Mouse (Mus musculus) heart, embryonic 15.5 days (tissue): ENCODE measurements around the gene Calr4. TPM values are rescaled to one million over a fixed set of nuclear protein-coding genes. Genes with fewer than 3 reads are reported as not detected.

Experiments used
- ATAC-seq: fragments of 200-750 bp; cut with Nextera tagmentation; replicated peaks from 2 replicates; pipeline ENCODE4 v1.8.0; 2017; ENCODE audit warnings: low read depth, moderate TSS enrichment; ENCODE audit not compliant: insufficient number of reproducible peaks, insufficient read depth, low FRiP score
- H3K27ac ChIP-seq: fragments of 300-500 bp; sonication (generic); 2 replicates; pipeline ENCODE4 v1.5.1; 2015; ENCODE audit warnings: mild to moderate bottlenecking, inconsistent platforms
- H3K27me3 ChIP-seq: fragments of 300-500 bp; sonication (generic); 2 replicates; pipeline ENCODE4 v1.6.1; 2015; ENCODE audit warnings: inconsistent platforms
- H3K36me3 ChIP-seq: fragments of 300-500 bp; sonication (generic); 2 replicates; pipeline ENCODE4 v1.6.1; 2015; ENCODE audit warnings: mild to moderate bottlenecking, inconsistent platforms
- H3K4me1 ChIP-seq: fragments of 300-500 bp; sonication (generic); replicated peaks from 2 replicates; pipeline ENCODE4 v1.6.1; 2015; ENCODE audit warnings: inconsistent platforms
- H3K4me2 ChIP-seq: fragments of 300-500 bp; sonication (generic); 2 replicates; pipeline ENCODE4 v1.6.1; 2015; ENCODE audit warnings: inconsistent platforms, mild to moderate bottlenecking, moderate library complexity
- H3K4me3 ChIP-seq: fragments of 300-500 bp; sonication (generic); 2 replicates; pipeline ENCODE4 v1.5.1; 2015; ENCODE audit warnings: mild to moderate bottlenecking, inconsistent platforms
- H3K9ac ChIP-seq: fragments of 300-500 bp; sonication (generic); 2 replicates; pipeline ENCODE4 v1.6.1; 2015; ENCODE audit warnings: mild to moderate bottlenecking, inconsistent platforms
- H3K9me3 ChIP-seq: fragments of 300-500 bp; sonication (generic); replicated peaks from 2 replicates; pipeline ENCODE4 v1.6.1; 2016; ENCODE audit warnings: inconsistent platforms
- WGBS: fragments of 180-500 bp; shearing (Covaris S2); methylation state at CpG from one replicate; pipeline ENCODE4 v1.1.7; 2015; ENCODE audit warnings: mixed read lengths; 5-methylcytosine and 5-hydroxymethylcytosine counted together
- polyA plus RNA-seq: library from polyadenylated mRNA; unstranded; fragments of >200 nt; fragmentation: Nextera tagmentation; extraction: Ambion mirVana; gene quantifications from 2 replicates; pipeline ENCODE4 v1.2.1, GENCODE M21; 2015

Calr4 gene
- polyA plus RNA-seq, 1 experiment from 2014 or later, result 0.11 TPM

- Histone ChIP-seq H3K9me3 (no peaks in the 10 kb centered on the region), H3K27me3 (no peaks in the 10 kb centered on the region), H3K4me2 (no peak overlapping the region), H3K4me3 (no peak overlapping the region), H3K36me3 (no peaks in the 10 kb centered on the region), H3K4me1 (no peaks in the 10 kb centered on the region), H3K27ac (no peak overlapping the region), H3K9ac (no peak overlapping the region)
- ATAC-seq, result no peak
- 74% methylated on average over 4 of the region's 4 CpGs for WGBS
These were observed 23.4 kb upstream of the Calr4 start for GRCm38 (mm10) chr4:109210881-109211280.

GRCm38 (mm10) chr4:109213986-109214385, 20.3 kb upstream of the Calr4 start:
- H3K4me1 ChIP-seq, result no peaks in the 10 kb centered on the region
- no peak overlapping the region for H3K4me2 ChIP-seq
- no peak overlapping the region for H3K4me3 ChIP-seq
- no peaks in the 10 kb centered on the region for H3K27me3 ChIP-seq
- 75% methylated on average over 3 of the region's 3 CpGs for WGBS
- H3K9me3 ChIP-seq, result no peaks in the 10 kb centered on the region
- no peak overlapping the region for H3K27ac ChIP-seq
- no peak overlapping the region for H3K9ac ChIP-seq
- no peak for ATAC-seq
- H3K36me3 ChIP-seq, result no peaks in the 10 kb centered on the region

- Histone ChIP-seq H3K4me1 (no peaks in the 10 kb centered on the region), H3K27ac (no peak overlapping the region), H3K9ac (no peak overlapping the region), H3K4me3 (no peak overlapping the region), H3K36me3 (no peaks in the 10 kb centered on the region), H3K27me3 (no peaks in the 10 kb centered on the region), H3K9me3 (no peaks in the 10 kb centered on the region), H3K4me2 (no peak overlapping the region)
- WGBS, result 80% methylated on average over 7 of the region's 7 CpGs
- no peak for ATAC-seq
These were observed 16.3 kb upstream of the Calr4 start for GRCm38 (mm10) chr4:109218008-109218407.

GRCm38 (mm10) chr4:109220441-109220940, 13.8 kb upstream of the Calr4 start:
- Histone ChIP-seq H3K9me3 (no peaks in the 10 kb centered on the region), H3K4me1 (peaks cover 10% of the 10 kb centered on the region), H3K9ac (no peak overlapping the region), H3K4me2 (no peak overlapping the region), H3K27me3 (no peaks in the 10 kb centered on the region), H3K36me3 (no peaks in the 10 kb centered on the region), H3K4me3 (no peak overlapping the region), H3K27ac (no peak overlapping the region)
- WGBS, result 54% methylated on average over 14 of the region's 14 CpGs
- ATAC-seq, result no peak

- H3K4me3 ChIP-seq, result no peak overlapping the region
- no peak overlapping the region for H3K9ac ChIP-seq
- WGBS, result 47% methylated on average over 3 of the region's 3 CpGs
These were observed 12.3 kb upstream of the Calr4 start for GRCm38 (mm10) chr4:109222001-109222400.

GRCm38 (mm10) chr4:109224762-109225552, 9.3 kb upstream of the Calr4 start:
- H3K4me1 ChIP-seq, result peaks cover 16% of the 10 kb centered on the region
- WGBS, result 51% methylated on average over 13 of the region's 13 CpGs
- no peaks in the 10 kb centered on the region for H3K36me3 ChIP-seq
- H3K4me3 ChIP-seq, result no peak overlapping the region
- H3K27ac ChIP-seq, result peak overlapping the region; percentile 66
- peak; percentile 78 for ATAC-seq
- no peak overlapping the region for H3K9ac ChIP-seq
- H3K27me3 ChIP-seq, result no peaks in the 10 kb centered on the region
- no peak overlapping the region for H3K4me2 ChIP-seq
- H3K9me3 ChIP-seq, result no peaks in the 10 kb centered on the region

More at GRCm38 (mm10) chr4:109222001-109222400, 12.3 kb upstream of the Calr4 start:
- Histone ChIP-seq H3K27me3 (no peaks in the 10 kb centered on the region), H3K27ac (no peak overlapping the region), H3K9me3 (no peaks in the 10 kb centered on the region), H3K4me1 (peaks cover 16% of the 10 kb centered on the region), H3K36me3 (no peaks in the 10 kb centered on the region), H3K4me2 (no peak overlapping the region)
- no peak for ATAC-seq

GRCm38 (mm10) chr4:109225606-109226005, 8.7 kb upstream of the Calr4 start:
- no peaks in the 10 kb centered on the region for H3K36me3 ChIP-seq
- H3K27me3 ChIP-seq, result no peaks in the 10 kb centered on the region
- no peak overlapping the region for H3K9ac ChIP-seq
- WGBS, result 61% methylated on average over 6 of the region's 6 CpGs
- ATAC-seq, result peak; percentile 40; the same call in 1 of the 2 replicates
- H3K4me1 ChIP-seq, result peaks cover 16% of the 10 kb centered on the region
- no peaks in the 10 kb centered on the region for H3K9me3 ChIP-seq
- no peak overlapping the region for H3K4me3 ChIP-seq
- H3K4me2 ChIP-seq, result no peak overlapping the region
- peak overlapping the region; percentile 66 for H3K27ac ChIP-seq

- peak overlapping the region; percentile 11; the same call in 1 of the 2 replicates for H3K27ac ChIP-seq
- H3K4me3 ChIP-seq, result no peak overlapping the region
- 48% methylated on average over 5 of the region's 5 CpGs for WGBS
- peaks cover 16% of the 10 kb centered on the region for H3K4me1 ChIP-seq
- ATAC-seq, result no peak
- no peak overlapping the region for H3K9ac ChIP-seq
- H3K27me3 ChIP-seq, result no peaks in the 10 kb centered on the region
- H3K36me3 ChIP-seq, result no peaks in the 10 kb centered on the region
- no peaks in the 10 kb centered on the region for H3K9me3 ChIP-seq
- no peak overlapping the region for H3K4me2 ChIP-seq
These were observed 8.2 kb upstream of the Calr4 start for GRCm38 (mm10) chr4:109226071-109226470.

- WGBS, result 44% methylated on average over 7 of the region's 7 CpGs
- Histone ChIP-seq H3K9me3 (no peaks in the 10 kb centered on the region), H3K4me3 (no peak overlapping the region), H3K27me3 (no peaks in the 10 kb centered on the region), H3K36me3 (no peaks in the 10 kb centered on the region), H3K4me1 (peaks cover 13% of the 10 kb centered on the region), H3K27ac (no peak overlapping the region), H3K9ac (no peak overlapping the region), H3K4me2 (no peak overlapping the region)
- ATAC-seq, result no peak
These were observed 4.5 kb upstream of the Calr4 start for GRCm38 (mm10) chr4:109229766-109230279.

GRCm38 (mm10) chr4:109234806-109235350, 593 bp downstream of the Calr4 start:
- no peaks in the 10 kb centered on the region for H3K4me1 ChIP-seq
- ATAC-seq, result no peak
- no peaks in the 10 kb centered on the region for H3K27me3 ChIP-seq
- H3K27ac ChIP-seq, result no peak overlapping the region
- no peaks in the 10 kb centered on the region for H3K36me3 ChIP-seq
- H3K4me3 ChIP-seq, result no peak overlapping the region
- WGBS, result 68% methylated on average over 9 of the region's 9 CpGs
- no peak overlapping the region for H3K4me2 ChIP-seq
- H3K9me3 ChIP-seq, result no peaks in the 10 kb centered on the region
- no peak overlapping the region for H3K9ac ChIP-seq

GRCm38 (mm10) chr4:109236186-109236879, 2.0 kb downstream of the Calr4 start:
- Histone ChIP-seq H3K36me3 (no peaks in the 10 kb centered on the region), H3K27ac (no peak overlapping the region), H3K27me3 (no peaks in the 10 kb centered on the region), H3K4me1 (peaks cover 4% of the 10 kb centered on the region; the same call in 1 of the 2 replicates), H3K4me3 (no peak overlapping the region), H3K9ac (no peak overlapping the region), H3K4me2 (no peak overlapping the region), H3K9me3 (no peaks in the 10 kb centered on the region)
- 73% methylated on average over 7 of the region's 7 CpGs for WGBS
- no peak for ATAC-seq
